Mouse (Mus musculus): ENCODE measurements at regions not wholly inside any gene's neighbourhood (a gene's known extent, or its start where the extent isn't known, plus 50 kb on each side); places are given as distances from the start of the nearest gene placed in this dataset.

GRCm38 (mm10) chr1:127011901-127012300, 181.3 kb upstream of the Nckap5 start:
- DNase-seq (ENCODE audit: low read depth), result no peak

GRCm38 (mm10) chr1:127009699-127010098, 179.1 kb upstream of the Nckap5 start:
- no peak for DNase-seq (ENCODE audit: low read depth)

- no peak for DNase-seq (ENCODE audit: low read depth)
These were observed 171.1 kb upstream of the Nckap5 start for GRCm38 (mm10) chr1:127001700-127002099.

GRCm38 (mm10) chr1:126993061-126993640, 162.6 kb upstream of the Nckap5 start:
- DNase-seq (ENCODE audit: low read depth), result no peak

- DNase-seq (ENCODE audit: low read depth), result no peak
These were observed 161.8 kb upstream of the Nckap5 start for GRCm38 (mm10) chr1:126992441-126992840.

- no peak for DNase-seq (ENCODE audit: low read depth)
These were observed 152.2 kb upstream of the Nckap5 start for GRCm38 (mm10) chr1:126982805-126983204.

- DNase-seq (ENCODE audit: low read depth), result no peak
These were observed 149.7 kb upstream of the Nckap5 start for GRCm38 (mm10) chr1:126980311-126980710.

- no peak for DNase-seq (ENCODE audit: low read depth)
These were observed 143.3 kb upstream of the Nckap5 start for GRCm38 (mm10) chr1:126973871-126974270.

GRCm38 (mm10) chr1:126971777-126972421, 141.3 kb upstream of the Nckap5 start:
- no peak for DNase-seq (ENCODE audit: low read depth)

GRCm38 (mm10) chr1:126971118-126971517, 140.5 kb upstream of the Nckap5 start:
- no peak for DNase-seq (ENCODE audit: low read depth)

GRCm38 (mm10) chr1:126966394-126966793, 135.8 kb upstream of the Nckap5 start:
- DNase-seq (ENCODE audit: low read depth), result no peak

- no peak for DNase-seq (ENCODE audit: low read depth)
These were observed 125.5 kb upstream of the Nckap5 start for GRCm38 (mm10) chr1:126955839-126956720.

GRCm38 (mm10) chr1:126947860-126948259, 117.3 kb upstream of the Nckap5 start:
- DNase-seq (ENCODE audit: low read depth), result no peak

GRCm38 (mm10) chr1:126932658-126933057, 102.1 kb upstream of the Nckap5 start:
- DNase-seq (ENCODE audit: low read depth), result no peak

- DNase-seq (ENCODE audit: low read depth), result peak; percentile 35
These were observed 101.2 kb upstream of the Nckap5 start for GRCm38 (mm10) chr1:126931754-126932153.

- no peak for DNase-seq (ENCODE audit: low read depth)
These were observed 100.5 kb upstream of the Nckap5 start for GRCm38 (mm10) chr1:126931093-126931492.

- DNase-seq (ENCODE audit: low read depth), result no peak
These were observed 100.0 kb upstream of the Nckap5 start for GRCm38 (mm10) chr1:126930611-126931010.

- no peak for DNase-seq (ENCODE audit: low read depth)
These were observed 99.1 kb upstream of the Nckap5 start for GRCm38 (mm10) chr1:126929666-126930065.

GRCm38 (mm10) chr1:126928186-126928585, 97.6 kb upstream of the Nckap5 start:
- DNase-seq (ENCODE audit: low read depth), result no peak

GRCm38 (mm10) chr1:126925150-126926035, 94.8 kb upstream of the Nckap5 start:
- DNase-seq (ENCODE audit: low read depth), result peak; percentile 81

- DNase-seq (ENCODE audit: low read depth), result no peak
These were observed 93.4 kb upstream of the Nckap5 start for GRCm38 (mm10) chr1:126923981-126924380.

- DNase-seq (ENCODE audit: low read depth), result no peak
These were observed 91.6 kb upstream of the Nckap5 start for GRCm38 (mm10) chr1:126922231-126922630.

All from fibroblast of lung, adult 2 months (primary cell).